Mouse (Mus musculus): ENCODE data around the gene Gata1.

DNA sequence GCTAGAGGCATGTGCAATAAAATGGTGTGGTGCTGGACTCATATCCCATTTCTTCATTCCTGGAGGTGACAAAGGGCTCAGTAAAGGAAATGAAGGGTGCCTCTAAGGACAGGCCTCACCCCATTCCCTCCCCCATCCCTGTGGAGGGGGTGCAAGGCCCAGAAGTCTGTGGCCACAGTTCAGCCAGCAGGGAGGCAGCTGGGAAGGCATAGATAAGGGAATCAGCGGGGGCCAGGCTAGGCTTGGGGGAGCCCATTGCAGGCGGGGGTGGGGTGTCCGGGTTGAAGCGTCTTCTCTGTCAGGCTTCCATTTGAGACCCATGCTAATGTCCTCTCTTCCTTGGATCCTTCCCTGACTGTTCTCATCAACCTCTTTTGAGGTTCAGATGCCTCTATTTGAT lies 6.6 kb downstream of the Gata1 start:
- TF ChIP-seq ZMIZ1 (IDR thresholded peaks at IDR 0.05; ENCODE audit: low read depth, low read length) (no peak), POLR2A (IDR thresholded peaks at IDR 0.05; ENCODE audit: low read depth, low read length) (no peak), MAZ (IDR thresholded peaks at IDR 0.05; ENCODE audit: low read depth, low read length) (no peak), CTCF (conservative IDR thresholded peaks at IDR 0.05 in 1 of 2, IDR thresholded peaks at IDR 0.05 in 1 of 2; ENCODE audit: low read depth in 2 of 2, low read length in 2 of 2) (no peak), E2F4 (IDR thresholded peaks at IDR 0.05; ENCODE audit: insufficient replicate concordance, low read depth, low read length) (no peak), HCFC1 (IDR thresholded peaks at IDR 0.05; ENCODE audit: low read depth, low read length) (no peak)
